In the genomic region with DNA sequence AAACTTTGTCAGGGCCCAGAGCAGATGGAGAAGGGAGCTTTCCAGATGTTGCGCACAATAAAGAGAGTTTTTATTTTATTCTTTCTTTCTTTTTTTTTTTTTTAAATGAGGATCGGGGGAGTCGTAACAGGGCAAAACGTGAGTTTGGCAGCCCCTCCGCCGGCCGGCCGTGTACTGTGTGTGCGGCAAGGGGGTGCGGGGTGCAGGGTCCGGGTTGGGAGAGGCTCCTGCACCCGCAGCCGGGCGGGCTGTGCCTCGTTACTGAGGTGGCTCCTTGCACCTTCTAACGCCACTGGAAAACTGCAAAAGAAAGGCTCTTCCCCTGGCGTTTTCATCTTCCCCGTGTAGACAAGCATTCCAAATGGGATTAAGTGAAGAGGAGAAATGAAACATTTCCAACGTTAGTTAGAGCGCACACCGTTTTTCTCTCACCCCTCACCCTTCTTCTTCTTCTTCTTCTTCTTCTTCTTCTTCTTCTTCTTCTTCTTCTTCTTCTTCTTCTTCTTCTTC, we compare ENCODE assay signal across 9 mouse cellular contexts. TPM values are rescaled to one million over a fixed set of nuclear protein-coding genes. Genes with fewer than 3 reads are reported as not detected.
DNase-seq lines count a peak whose midpoint lies in the region; ATAC-seq and TF ChIP-seq lines count a peak whose summit lies in the region.
"Had no signal": no experiment of that assay in that cellular context is flagged by ENCODE, and none has a peak within 500 bp of the region (broad histone marks: within the 10 kb centered on the region; RNA-seq: fewer than 3 reads in every experiment).

No protein-coding gene starts in this region.

- peaks cover 34% of the 10 kb centered on the region for H3K27me3 ChIP-seq in heart, embryonic 10.5 days (ENCODE audit: insufficient read depth, poor library complexity, severe bottlenecking)
- H3K27me3 ChIP-seq in ES-Bruce4 (ENCODE audit: control insufficient read depth, insufficient read depth, low read length, poor library complexity, severe bottlenecking), result no peaks in the 10 kb centered on the region
- H3K27me3 ChIP-seq in hindbrain, embryonic 10.5 days (ENCODE audit: insufficient read depth, poor library complexity, severe bottlenecking), result peaks cover 31% of the 10 kb centered on the region
- H3K27me3 ChIP-seq in lung, postnatal 0 days (replicated peaks; ENCODE audit: insufficient read depth, low read length), result no peaks in the 10 kb centered on the region
- H3K27me3 ChIP-seq: CH12.LX had no signal

- ATAC-seq in lung, postnatal 0 days, result no peak

- peaks cover 30% of the 10 kb centered on the region for H3K4me1 ChIP-seq in heart, embryonic 10.5 days
- H3K4me1 ChIP-seq in ES-Bruce4 (ENCODE audit: control insufficient read depth, insufficient read depth, low read length), result peaks cover 5% of the 10 kb centered on the region
- H3K4me1 ChIP-seq in hindbrain, embryonic 10.5 days (replicated peaks), result peaks cover 55% of the 10 kb centered on the region
- no peaks in the 10 kb centered on the region for H3K4me1 ChIP-seq in lung, postnatal 0 days (ENCODE audit: insufficient read depth, low read depth, low read length)

- H3K36me3 ChIP-seq in heart, embryonic 10.5 days, result no peaks in the 10 kb centered on the region
- no peaks in the 10 kb centered on the region for H3K36me3 ChIP-seq in ES-Bruce4 (ENCODE audit: control insufficient read depth, insufficient read depth, low read length, poor library complexity, severe bottlenecking)
- H3K36me3 ChIP-seq in hindbrain, embryonic 10.5 days, result no peaks in the 10 kb centered on the region
- H3K36me3 ChIP-seq in lung, postnatal 0 days (ENCODE audit: insufficient read depth, low read length), result no peaks in the 10 kb centered on the region

- WGBS in heart, embryonic 10.5 days, result 4% methylated on average over 21 of the region's 21 CpGs
- WGBS in hindbrain, embryonic 10.5 days, result 4% methylated on average over 21 of the region's 21 CpGs
- 14% methylated on average over 21 of the region's 21 CpGs for WGBS in lung, postnatal 0 days

- H3K9me3 ChIP-seq in heart, embryonic 10.5 days, result no peaks in the 10 kb centered on the region
- H3K9me3 ChIP-seq in ES-Bruce4 (replicated peaks; ENCODE audit: control insufficient read depth, insufficient read depth, low read length, poor library complexity, severe bottlenecking), result no peaks in the 10 kb centered on the region
- no peaks in the 10 kb centered on the region for H3K9me3 ChIP-seq in hindbrain, embryonic 10.5 days
- H3K9me3 ChIP-seq in lung, postnatal 0 days (ENCODE audit: low read length), result no peaks in the 10 kb centered on the region

- TF ChIP-seq POLR2A in ES-Bruce4 (IDR thresholded peaks at IDR 0.05; ENCODE audit: insufficient read depth, low read length), result no peak

- no peak for TF ChIP-seq EP300 in ES-Bruce4 (IDR thresholded peaks at IDR 0.05; ENCODE audit: insufficient read depth, low read depth, low read length)
- TF ChIP-seq EP300 in lung, postnatal 0 days (IDR thresholded peaks at IDR 0.05), result no peak

- H3K27ac ChIP-seq in heart, embryonic 10.5 days, result peak overlapping the region; percentile 81
- H3K27ac ChIP-seq in ES-Bruce4 (ENCODE audit: insufficient read depth, low read length), result no peak overlapping the region
- H3K27ac ChIP-seq in hindbrain, embryonic 10.5 days, result peak overlapping the region; percentile 89
- peak overlapping the region; percentile 57 for H3K27ac ChIP-seq in lung, postnatal 0 days (ENCODE audit: low read length)

- peak overlapping the region; percentile 46 for H3K4me2 ChIP-seq in lung, postnatal 0 days (replicated peaks; ENCODE audit: low read depth, low read length)

- H3K9ac ChIP-seq in ES-Bruce4 (ENCODE audit: low read depth, poor library complexity, severe bottlenecking), result peak overlapping the region; percentile 16; the same call in 1 of the 2 replicates
- H3K9ac ChIP-seq in lung, postnatal 0 days (replicated peaks; ENCODE audit: low read depth), result peak overlapping the region; percentile 23; the same call in 1 of the 2 replicates

- TF ChIP-seq CTCF in ES-Bruce4 (IDR thresholded peaks at IDR 0.05; ENCODE audit: low read depth, low read length), result no peak
- no peak for TF ChIP-seq CTCF in lung, postnatal 0 days (IDR thresholded peaks at IDR 0.05)

- no peak for DNase-seq in heart, embryonic 10.5 days (ENCODE audit: low spot score)
- DNase-seq in heart, adult 9 months (ENCODE audit: low spot score in 2 of 2), result no peak
- DNase-seq in hindbrain, embryonic 10.5 days (ENCODE audit: low spot score), result peak; percentile 32
- DNase-seq in lung, postnatal 0 days (ENCODE audit: low spot score), result no peak
- DNase-seq in thymus, adult 18-20 months, result no peak
- no peak for DNase-seq in spleen, postnatal 4 days (ENCODE audit: low spot score in 2 of 2)
- DNase-seq in cerebellum, adult 11 months, result no peak

- peak overlapping the region; percentile 52 for H3K4me3 ChIP-seq in heart, embryonic 10.5 days
- no peak overlapping the region for H3K4me3 ChIP-seq in ES-Bruce4 (ENCODE audit: low read depth, low read length)
- H3K4me3 ChIP-seq in hindbrain, embryonic 10.5 days, result peak overlapping the region; percentile 48
- H3K4me3 ChIP-seq in lung, postnatal 0 days (ENCODE audit: low read depth, low read length), result peak overlapping the region; percentile 33; the same call in 1 of the 2 replicates

RNA-seq across cellular contexts. Expression of a gene that starts 28.2 kb away (rescaled TPM):
- polyA plus RNA-seq in heart, embryonic 10.5 days (2016; fragmentation: Nextera tagmentation; extraction: Ambion mirVana), result 2.2 and 5.1 TPM in 2 replicates
- polyA plus RNA-seq in ES-Bruce4 (2011; ENCODE audit: insufficient read depth, insufficient read length, low read depth, missing spikeins), result 11.4 and 14.5 TPM in 2 replicates
- polyA plus RNA-seq in hindbrain, embryonic 10.5 days (2016; fragmentation: Nextera tagmentation; extraction: Ambion mirVana), result 18.0 and 19.8 TPM in 2 replicates
- polyA plus RNA-seq in lung, postnatal 0 days (2015; fragmentation: Nextera tagmentation; extraction: Ambion mirVana), result 10.4 and 11.0 TPM in 2 replicates
